Mouse (Mus musculus) liver, embryonic 16.5 days (tissue): ENCODE measurements around the gene C730034F03Rik. TPM values are rescaled to one million over a fixed set of nuclear protein-coding genes. Genes with fewer than 3 reads are reported as not detected.

Source experiments
- ATAC-seq: fragments of 200-750 bp; cut with Nextera tagmentation; 2 replicates; pipeline ENCODE4 v1.8.0; 2017; ENCODE audit warnings: low read depth, mild to moderate bottlenecking, moderate number of reproducible peaks, moderate library complexity
- H3K27ac ChIP-seq: fragments of 300-500 bp; sonication (generic); 2 replicates; pipeline ENCODE4 v1.5.1; 2014; ENCODE audit warnings: mild to moderate bottlenecking, low read length
- H3K27me3 ChIP-seq: fragments of 300-500 bp; sonication (generic); 2 replicates; pipeline ENCODE4 v1.6.1; 2014; ENCODE audit warnings: low read depth, low read length, mixed read lengths; ENCODE audit not compliant: control insufficient read depth, insufficient read depth
- H3K36me3 ChIP-seq: fragments of 300-500 bp; sonication (generic); 2 replicates; pipeline ENCODE4 v1.6.1; 2014; ENCODE audit warnings: mild to moderate bottlenecking; ENCODE audit not compliant: control insufficient read depth, insufficient read depth
- H3K4me1 ChIP-seq: fragments of 300-500 bp; sonication (generic); 2 replicates; pipeline ENCODE4 v1.6.1; 2014; ENCODE audit warnings: low read depth, low read length, mixed read lengths; ENCODE audit not compliant: control insufficient read depth
- H3K4me2 ChIP-seq: fragments of 300-500 bp; sonication (generic); 2 replicates; pipeline ENCODE4 v1.6.1; 2014; ENCODE audit warnings: low read depth, low read length, mixed read lengths
- H3K4me3 ChIP-seq: fragments of 300-500 bp; sonication (generic); 2 replicates; pipeline ENCODE4 v1.5.1; 2014; ENCODE audit warnings: low read depth, mild to moderate bottlenecking, low read length
- H3K9ac ChIP-seq: fragments of 300-500 bp; sonication (generic); 2 replicates; pipeline ENCODE4 v1.6.1; 2014; ENCODE audit warnings: low read depth, low read length
- H3K9me3 ChIP-seq: fragments of 300-500 bp; sonication (generic); replicated peaks from 2 replicates; pipeline ENCODE4 v1.6.1; 2016; ENCODE audit warnings: low read length; ENCODE audit not compliant: control insufficient read depth
- WGBS: fragments of 180-500 bp; shearing (Covaris S2); extraction: QIAGEN DNeasy Blood & Tissue Kit; methylation state at CpG from one replicate; pipeline ENCODE4 v1.1.7; 2014; ENCODE audit not compliant: insufficient replicate concordance; 5-methylcytosine and 5-hydroxymethylcytosine counted together
- polyA plus RNA-seq: library from polyadenylated mRNA; unstranded; fragments of >200 nt; fragmentation: Nextera tagmentation; extraction: Ambion mirVana; gene quantifications from 2 replicates; pipeline ENCODE4 v1.2.1, GENCODE M21; 2015

Gene C730034F03Rik
- 2.0 TPM in 2 replicates for polyA plus RNA-seq

- H3K4me1 ChIP-seq = peaks cover 14% of the 10 kb centered on the region
Observed at GRCm38 (mm10) chr15:89429352-89430221, at the start of gene C730034F03Rik, which contains the start of the genes Gm44502 and Chkb. C730034F03Rik (plus strand) TSS chr15:89429589. Gm44502 (minus strand) TSS chr15:89429696. Chkb (minus strand) TSS chr15:89429908.

GRCm38 (mm10) chr15:89384617-89385016, 44.8 kb upstream of the C730034F03Rik start, which contains the start of gene Klhdc7b:
Klhdc7b (plus strand) TSS chr15:89384917.
- WGBS = 74% methylated on average over 7 of the region's 7 CpGs
- H3K36me3 ChIP-seq = no peaks in the 10 kb centered on the region
- peaks cover under 1% of the 10 kb centered on the region; the same call in 1 of the 2 replicates for H3K4me1 ChIP-seq
- ATAC-seq = no peak
- peaks cover under 1% of the 10 kb centered on the region for H3K27me3 ChIP-seq
- H3K9ac ChIP-seq = no peak within 1 kb of the TSS
- no peak within 1 kb of the TSS for H3K4me2 ChIP-seq
- H3K4me3 ChIP-seq = no peak within 1 kb of the TSS
- no peaks in the 10 kb centered on the region for H3K9me3 ChIP-seq
- no peak within 1 kb of the TSS for H3K27ac ChIP-seq

More at GRCm38 (mm10) chr15:89429352-89430221, at the start of gene C730034F03Rik, which contains the start of the genes Gm44502 and Chkb:
- Histone ChIP-seq H3K36me3 (no peaks in the 10 kb centered on the region; the same call in 1 of the 2 replicates), H3K27me3 (no peaks in the 10 kb centered on the region), H3K27ac (peak within 1 kb of the TSS; percentile 99), H3K4me3 (peak within 1 kb of the TSS; percentile 88), H3K4me2 (peak within 1 kb of the TSS; percentile 94), H3K9me3 (no peaks in the 10 kb centered on the region), H3K9ac (peak within 1 kb of the TSS; percentile 92)
- WGBS = under 1% methylated on average over 70 of the region's 70 CpGs
- ATAC-seq = peak; percentile 91

- Histone ChIP-seq H3K4me3 (no peak overlapping the region), H3K27ac (no peak overlapping the region), H3K36me3 (no peaks in the 10 kb centered on the region), H3K9ac (no peak overlapping the region), H3K9me3 (no peaks in the 10 kb centered on the region), H3K4me2 (no peak overlapping the region), H3K4me1 (no peaks in the 10 kb centered on the region), H3K27me3 (no peaks in the 10 kb centered on the region)
- 35% methylated on average over 12 of the region's 12 CpGs for WGBS
- ATAC-seq = no peak
Observed at GRCm38 (mm10) chr15:89387127-89387526, 42.3 kb upstream of the C730034F03Rik start.

- H3K27me3 ChIP-seq = no peaks in the 10 kb centered on the region
- WGBS = 78% methylated on average over 10 of the region's 10 CpGs
Observed at GRCm38 (mm10) chr15:89390081-89390480, 39.3 kb upstream of the C730034F03Rik start.

GRCm38 (mm10) chr15:89396883-89397282, 32.5 kb upstream of the C730034F03Rik start:
- Histone ChIP-seq H3K27ac (no peak overlapping the region), H3K36me3 (no peaks in the 10 kb centered on the region), H3K9ac (no peak overlapping the region), H3K4me1 (no peaks in the 10 kb centered on the region; the same call in 1 of the 2 replicates), H3K9me3 (no peaks in the 10 kb centered on the region), H3K4me3 (no peak overlapping the region), H3K4me2 (no peak overlapping the region), H3K27me3 (no peaks in the 10 kb centered on the region)
- WGBS = 60% methylated on average over 4 of the region's 4 CpGs
- ATAC-seq = peak; percentile 84

More at GRCm38 (mm10) chr15:89390081-89390480, 39.3 kb upstream of the C730034F03Rik start:
- Histone ChIP-seq H3K4me1 (no peaks in the 10 kb centered on the region), H3K9me3 (no peaks in the 10 kb centered on the region), H3K4me2 (no peak overlapping the region), H3K4me3 (no peak overlapping the region), H3K36me3 (no peaks in the 10 kb centered on the region), H3K9ac (no peak overlapping the region), H3K27ac (no peak overlapping the region)
- no peak for ATAC-seq

- WGBS = 60% methylated on average over 2 of the region's 2 CpGs
Observed at GRCm38 (mm10) chr15:89398146-89398545, 31.2 kb upstream of the C730034F03Rik start.

GRCm38 (mm10) chr15:89399716-89400115, 29.7 kb upstream of the C730034F03Rik start:
- Histone ChIP-seq H3K4me3 (no peak overlapping the region), H3K4me1 (no peaks in the 10 kb centered on the region; the same call in 1 of the 2 replicates), H3K27me3 (no peaks in the 10 kb centered on the region), H3K9me3 (no peaks in the 10 kb centered on the region), H3K36me3 (no peaks in the 10 kb centered on the region), H3K9ac (no peak overlapping the region), H3K27ac (no peak overlapping the region), H3K4me2 (no peak overlapping the region)
- 29% methylated on average over 1 of the region's 1 CpGs for WGBS
- no peak for ATAC-seq

More at GRCm38 (mm10) chr15:89398146-89398545, 31.2 kb upstream of the C730034F03Rik start:
- H3K9ac ChIP-seq = no peak overlapping the region
- ATAC-seq = no peak
- H3K4me3 ChIP-seq = no peak overlapping the region
- no peak overlapping the region for H3K4me2 ChIP-seq
- no peaks in the 10 kb centered on the region for H3K27me3 ChIP-seq
- no peaks in the 10 kb centered on the region for H3K9me3 ChIP-seq
- H3K36me3 ChIP-seq = no peaks in the 10 kb centered on the region
- no peaks in the 10 kb centered on the region; the same call in 1 of the 2 replicates for H3K4me1 ChIP-seq
- H3K27ac ChIP-seq = no peak overlapping the region

GRCm38 (mm10) chr15:89402471-89402870, 26.9 kb upstream of the C730034F03Rik start:
- Histone ChIP-seq H3K4me1 (no peaks in the 10 kb centered on the region), H3K4me3 (no peak overlapping the region), H3K9me3 (no peaks in the 10 kb centered on the region), H3K27me3 (no peaks in the 10 kb centered on the region), H3K4me2 (no peak overlapping the region), H3K36me3 (no peaks in the 10 kb centered on the region), H3K27ac (no peak overlapping the region), H3K9ac (no peak overlapping the region)
- 74% methylated on average over 1 of the region's 1 CpGs for WGBS
- no peak for ATAC-seq
